Mouse (Mus musculus): ENCODE data around the gene Agtpbp1.
"Not testable (repeated sequence)": the region's sequence is repeated elsewhere in the genome, so short reads cannot be mapped to it uniquely, and the experiment has no call there.

The Agtpbp1 gene

GRCm38 (mm10) chr13:59521271-59522064 is 63.6 kb downstream of the Agtpbp1 start:
- no peak for DNase-seq

DNA sequence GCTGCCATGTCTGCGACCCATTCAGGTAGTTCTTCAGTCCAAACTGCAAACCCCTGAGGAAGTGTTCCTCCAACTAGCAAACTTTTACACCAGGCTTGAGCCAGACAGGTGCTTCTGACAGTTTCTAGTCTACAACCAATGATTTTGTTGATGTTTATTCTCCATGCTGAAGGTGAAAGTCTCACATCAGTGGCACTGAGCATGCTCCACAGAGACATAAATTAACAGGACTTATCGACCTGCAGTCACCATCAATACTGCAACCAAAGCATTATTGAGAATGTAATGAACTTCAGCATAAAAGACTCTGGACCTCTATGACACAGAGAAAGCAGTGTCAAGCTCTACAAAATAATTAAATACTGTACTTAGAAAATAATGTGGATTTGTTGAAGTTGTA is 64.2 kb downstream of the Agtpbp1 start:
- DNase-seq = no peak

GRCm38 (mm10) chr13:59519479-59519878 is 65.5 kb downstream of the Agtpbp1 start:
- DNase-seq = no peak

GRCm38 (mm10) chr13:59518016-59518415 is 67.0 kb downstream of the Agtpbp1 start:
- no peak for DNase-seq

DNA sequence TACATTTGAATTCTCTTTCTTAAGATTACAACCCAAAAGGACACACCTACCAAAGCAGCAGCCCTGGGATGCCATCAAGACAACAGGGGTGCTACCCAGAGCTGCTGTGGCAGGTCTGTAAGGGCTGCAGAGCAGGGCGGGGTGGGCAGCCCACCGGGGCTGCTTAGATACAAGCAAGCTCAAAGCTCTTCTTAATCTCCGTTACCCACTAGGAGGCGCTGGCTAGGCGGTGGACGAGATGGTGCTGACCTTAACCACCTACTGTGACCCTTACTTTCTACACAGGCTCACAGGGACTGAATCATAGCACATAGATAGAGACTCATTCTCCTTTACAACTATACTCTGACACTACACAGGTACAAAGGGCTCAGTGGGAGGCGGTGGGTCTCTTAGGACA is 70.0 kb downstream of the Agtpbp1 start:
- DNase-seq = peak; percentile 60

- no peak for DNase-seq
These were observed 75.2 kb downstream of the Agtpbp1 start for GRCm38 (mm10) chr13:59509644-59510366.

- DNase-seq = no peak
These were observed 76.4 kb downstream of the Agtpbp1 start for GRCm38 (mm10) chr13:59508584-59508983.

GRCm38 (mm10) chr13:59506450-59506849 is 78.6 kb downstream of the Agtpbp1 start:
- no peak for DNase-seq

- no peak for DNase-seq
These were observed 79.2 kb downstream of the Agtpbp1 start for GRCm38 (mm10) chr13:59505867-59506266.

DNA sequence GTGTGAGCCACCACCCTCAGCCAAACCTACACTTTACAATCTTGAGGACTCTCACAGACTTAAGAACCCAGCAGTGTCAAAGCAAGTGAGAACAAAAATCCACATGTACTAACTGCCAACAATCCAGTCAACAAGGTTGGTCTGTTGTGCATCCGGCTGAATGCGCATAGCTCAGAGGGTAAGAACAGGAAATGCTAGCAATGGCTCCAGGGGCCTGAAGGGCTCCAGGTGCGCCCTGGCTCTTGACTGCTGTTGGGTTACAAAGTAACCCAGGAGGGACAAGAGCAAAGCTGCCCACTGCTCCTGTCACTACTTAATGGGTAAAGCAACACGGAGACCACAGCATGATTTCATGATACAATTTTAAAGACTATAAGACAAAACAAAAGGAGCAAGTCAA is 81.4 kb downstream of the Agtpbp1 start:
- no peak for DNase-seq

GRCm38 (mm10) chr13:59499831-59500230 is 85.2 kb downstream of the Agtpbp1 start:
- no peak for DNase-seq

DNA sequence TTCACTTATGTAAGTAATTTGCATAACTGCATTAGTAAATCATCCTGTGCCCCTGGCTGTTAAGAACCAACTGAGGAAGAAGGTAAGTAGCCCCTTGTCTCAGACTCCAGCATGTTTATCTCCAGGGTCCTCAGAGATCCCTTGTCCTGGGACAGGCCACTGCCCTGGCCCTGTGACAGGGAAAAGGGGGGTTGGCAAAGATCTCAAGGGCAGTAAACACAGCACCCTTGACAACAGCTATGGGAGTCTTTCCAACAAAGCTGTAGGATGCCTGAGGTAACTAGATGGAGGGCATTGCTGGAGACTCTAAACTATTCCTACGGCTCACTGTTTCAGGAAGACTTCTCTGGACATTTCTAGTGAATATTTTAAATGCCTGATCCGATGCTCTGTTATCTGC is 85.7 kb downstream of the Agtpbp1 start:
- no peak for DNase-seq

- no peak for DNase-seq
These were observed 86.8 kb downstream of the Agtpbp1 start for GRCm38 (mm10) chr13:59498191-59498590.

DNA sequence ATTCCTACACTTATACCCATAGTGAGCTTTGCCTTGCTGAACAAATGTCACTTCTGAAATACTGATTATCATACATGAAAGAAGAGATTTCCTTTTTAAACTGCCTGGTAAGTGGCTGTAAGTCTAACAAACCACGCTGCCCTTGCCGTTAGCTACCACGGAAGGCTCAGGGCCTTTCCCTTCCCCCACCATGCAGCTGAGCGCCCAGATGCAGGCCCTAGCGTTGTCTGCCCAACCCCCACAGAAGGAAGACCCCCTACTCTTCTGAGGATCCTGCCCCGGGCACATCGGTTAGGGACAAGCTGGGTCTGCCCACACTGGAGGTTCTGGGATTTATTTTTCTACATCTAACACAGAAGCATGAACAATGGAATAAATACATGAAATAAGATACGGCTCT is 89.2 kb downstream of the Agtpbp1 start:
- no peak for DNase-seq

DNA sequence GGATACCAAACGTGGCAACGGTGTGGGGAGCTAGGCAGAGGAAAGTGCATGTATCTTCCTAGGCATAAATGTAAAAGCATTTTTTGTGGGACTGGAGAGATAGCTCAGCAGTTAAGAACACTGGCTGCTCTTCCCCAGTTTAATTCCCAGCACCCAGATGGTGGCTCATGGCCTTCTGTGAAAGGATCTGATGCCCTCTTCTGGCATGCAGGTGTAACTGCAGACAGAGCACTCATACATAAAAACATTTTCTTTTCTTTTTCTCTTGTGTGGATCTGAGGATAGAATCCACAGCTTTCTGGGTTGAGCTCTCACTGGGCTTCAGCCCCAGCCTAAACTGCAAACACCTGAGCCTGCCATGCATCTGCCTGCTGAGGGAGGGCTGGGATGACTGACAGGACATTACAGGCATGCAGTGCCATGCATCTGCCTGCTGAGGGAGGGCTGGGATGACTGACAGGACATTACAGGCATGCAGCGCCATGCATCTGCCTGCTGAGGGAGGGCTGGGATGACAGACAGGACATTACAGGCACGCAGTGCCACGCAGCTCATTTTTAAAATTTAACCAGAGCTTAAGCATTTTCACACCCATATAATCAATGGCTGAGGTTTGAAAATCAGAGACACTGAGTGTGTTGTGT is 90.3 kb downstream of the Agtpbp1 start:
- no peak for DNase-seq

DNA sequence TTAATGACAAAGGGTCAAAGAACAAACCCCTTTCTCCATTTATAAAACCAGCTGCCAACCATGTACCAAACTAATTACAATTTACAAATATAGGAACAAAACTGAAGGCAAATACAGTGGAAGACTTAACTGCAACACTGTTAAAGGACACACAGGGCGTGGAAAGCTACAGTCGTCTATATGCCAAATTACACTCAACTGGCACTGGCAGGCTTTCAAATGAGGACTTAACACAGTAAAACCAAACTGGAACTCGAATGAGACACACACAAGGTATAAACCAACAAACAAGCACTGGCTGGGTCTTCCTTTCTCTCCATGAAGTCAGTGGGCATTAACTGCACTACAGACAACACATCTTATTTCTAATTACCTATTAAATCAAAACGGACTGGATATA is 94.3 kb downstream of the Agtpbp1 start:
- no peak for DNase-seq

GRCm38 (mm10) chr13:59489143-59489542 is 95.9 kb downstream of the Agtpbp1 start:
- DNase-seq = no peak

- DNase-seq = no peak
These were observed 97.7 kb downstream of the Agtpbp1 start for GRCm38 (mm10) chr13:59487287-59487686.

- DNase-seq = no peak
These were observed 98.8 kb downstream of the Agtpbp1 start for GRCm38 (mm10) chr13:59486243-59486642.

- DNase-seq = no peak
These were observed 99.6 kb downstream of the Agtpbp1 start for GRCm38 (mm10) chr13:59485456-59485855.

- no peak for DNase-seq
These were observed 103.6 kb downstream of the Agtpbp1 start for GRCm38 (mm10) chr13:59481484-59481855.

GRCm38 (mm10) chr13:59480599-59481483 is 104.2 kb downstream of the Agtpbp1 start:
- no peak for DNase-seq

DNA sequence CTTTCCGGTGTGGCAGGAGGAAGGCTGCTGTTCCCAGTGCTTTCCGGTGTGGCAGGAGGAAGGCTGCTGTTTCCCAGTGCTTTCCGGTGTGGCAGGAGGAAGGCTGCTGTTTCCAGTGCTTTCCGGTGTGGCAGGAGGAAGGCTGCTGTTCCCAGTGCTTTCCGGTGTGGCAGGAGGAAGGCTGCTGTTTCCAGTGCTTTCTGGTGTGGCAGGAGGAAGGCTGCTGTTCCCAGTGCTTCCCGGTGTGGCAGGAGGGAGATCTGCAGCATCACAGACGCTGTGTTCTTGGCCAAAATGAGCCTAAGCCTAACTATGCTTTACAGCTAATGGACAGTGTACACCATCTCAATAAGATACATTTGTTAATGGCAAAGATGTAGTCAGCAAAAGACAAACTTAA is 107.1 kb downstream of the Agtpbp1 start:
- DNase-seq = not testable (repeated sequence)

All from liver (tissue).